Mouse (Mus musculus): ENCODE measurements around the gene Cblb.

DNA sequence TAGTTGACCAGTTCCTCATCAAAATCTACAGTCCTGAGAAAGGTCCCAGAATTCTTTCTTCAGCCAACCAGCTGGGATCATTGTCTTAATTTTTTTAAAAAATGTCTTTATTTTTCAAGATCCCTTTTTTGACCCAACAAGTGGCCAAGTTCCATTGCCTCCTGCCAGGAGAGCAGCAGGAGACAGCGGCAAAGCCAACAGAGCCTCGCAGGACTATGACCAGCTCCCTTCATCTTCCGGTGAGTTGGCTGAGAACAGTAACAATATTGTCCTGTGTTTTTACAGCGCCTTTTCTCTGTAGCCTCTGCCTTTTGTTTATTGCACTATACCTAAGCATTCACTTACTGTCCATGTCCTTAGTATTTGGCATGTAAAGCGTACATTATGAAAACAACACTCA, 163.0 kb downstream of the Cblb start:
- no peak for TF ChIP-seq CTCF (IDR thresholded peaks at IDR 0.05; ENCODE audit: extremely low read depth, insufficient read depth, low read length)
- TF ChIP-seq POLR2A (IDR thresholded peaks at IDR 0.05; ENCODE audit: extremely low read depth, insufficient read depth, low read length) = no peak

Measured in cortical plate, adult 2 months (tissue).